Mouse (Mus musculus) hindbrain, embryonic 13.5 days (tissue): ENCODE measurements around the gene Dcaf10. TPM values are rescaled to one million over a fixed set of nuclear protein-coding genes. Genes with fewer than 3 reads are reported as not detected.

Experiments
- ATAC-seq: fragments of 200-750 bp; cut with Nextera tagmentation; 2 replicates; pipeline ENCODE4 v1.8.0; 2017; ENCODE audit warnings: moderate TSS enrichment; ENCODE audit not compliant: low FRiP score
- H3K27ac ChIP-seq: fragments of 300-500 bp; sonication (generic); 2 replicates; pipeline ENCODE4 v1.5.1; 2015; ENCODE audit warnings: inconsistent platforms, mild to moderate bottlenecking, moderate library complexity
- H3K27me3 ChIP-seq: fragments of 300-500 bp; sonication (generic); 2 replicates; pipeline ENCODE4 v1.6.1; 2015; ENCODE audit warnings: mild to moderate bottlenecking, inconsistent platforms
- H3K36me3 ChIP-seq: fragments of 300-500 bp; sonication (generic); 2 replicates; pipeline ENCODE4 v1.6.1; 2015; ENCODE audit warnings: mild to moderate bottlenecking, inconsistent platforms
- H3K4me1 ChIP-seq: fragments of 300-500 bp; sonication (generic); replicated peaks from 2 replicates; pipeline ENCODE4 v1.6.1; 2015; ENCODE audit warnings: inconsistent platforms
- H3K4me2 ChIP-seq: fragments of 300-500 bp; sonication (generic); 2 replicates; pipeline ENCODE4 v1.6.1; 2015; ENCODE audit warnings: inconsistent platforms, mild to moderate bottlenecking, moderate library complexity
- H3K4me3 ChIP-seq: fragments of 300-500 bp; sonication (generic); 2 replicates; pipeline ENCODE4 v1.5.1; 2015; ENCODE audit warnings: mild to moderate bottlenecking, inconsistent platforms
- H3K9ac ChIP-seq: fragments of 300-500 bp; sonication (generic); 2 replicates; pipeline ENCODE4 v1.6.1; 2015; ENCODE audit warnings: mild to moderate bottlenecking, inconsistent platforms
- H3K9me3 ChIP-seq: fragments of 300-500 bp; sonication (generic); 2 replicates; pipeline ENCODE4 v1.6.1; 2016; ENCODE audit warnings: inconsistent platforms
- WGBS: fragments of 180-500 bp; shearing (Covaris S2); methylation state at CpG from one replicate; pipeline ENCODE4 v1.1.7; 2015; 5-methylcytosine and 5-hydroxymethylcytosine counted together
- polyA plus RNA-seq: library from polyadenylated mRNA; unstranded; fragments of >200 nt; fragmentation: Nextera tagmentation; extraction: Ambion mirVana; gene quantifications from 2 replicates; pipeline ENCODE4 v1.2.1, GENCODE M21; 2015

Dcaf10 gene
- polyA plus RNA-seq, 1 experiment from 2014 or later = 8.2 TPM

- no peak overlapping the region for H3K4me2 ChIP-seq
- H3K27ac ChIP-seq = no peak overlapping the region
- no peak for ATAC-seq
- H3K27me3 ChIP-seq = no peaks in the 10 kb centered on the region
- H3K9me3 ChIP-seq = no peaks in the 10 kb centered on the region
- H3K36me3 ChIP-seq = peaks cover 74% of the 10 kb centered on the region
- WGBS = 97% methylated on average over 45 of the region's 45 CpGs
- no peak overlapping the region for H3K9ac ChIP-seq
- H3K4me3 ChIP-seq = no peak overlapping the region
- 0 out of 2 replicates have a peak, but pooled peaks cover 8% of the 10 kb centered on the region for H3K4me1 ChIP-seq
Measured at GRCm38 (mm10) chr4:45399421-45400210, 57.7 kb downstream of the Dcaf10 start.

DNA sequence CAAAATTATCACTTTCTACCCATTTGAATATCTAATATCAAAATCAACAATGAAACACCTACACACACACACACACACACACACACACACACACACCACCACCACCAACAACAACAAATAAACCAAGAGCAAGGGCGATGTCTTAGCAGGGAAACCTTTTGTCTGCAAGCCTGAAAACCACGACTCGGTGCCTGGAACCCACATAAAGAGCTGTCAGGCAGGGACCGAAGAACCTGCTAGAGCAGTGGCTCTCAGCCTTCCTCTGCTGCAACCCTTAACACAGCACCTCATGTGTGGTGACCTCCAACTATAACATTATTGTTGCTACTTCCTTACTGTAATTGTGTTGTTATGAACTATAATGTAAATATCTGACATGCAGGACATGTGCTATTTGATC lies 60.4 kb downstream of the Dcaf10 start:
- no peaks in the 10 kb centered on the region for H3K27me3 ChIP-seq
- no peak overlapping the region for H3K9ac ChIP-seq
- no peak for ATAC-seq
- H3K4me1 ChIP-seq = peaks cover 29% of the 10 kb centered on the region
- peaks cover 66% of the 10 kb centered on the region for H3K36me3 ChIP-seq
- no peak overlapping the region for H3K4me2 ChIP-seq
- H3K27ac ChIP-seq = no peak overlapping the region
- no peaks in the 10 kb centered on the region for H3K9me3 ChIP-seq
- H3K4me3 ChIP-seq = no peak overlapping the region
- 96% methylated on average over 4 of the region's 4 CpGs for WGBS

- Histone ChIP-seq H3K4me2 (no peak overlapping the region), H3K4me1 (peaks cover 36% of the 10 kb centered on the region), H3K36me3 (peaks cover 59% of the 10 kb centered on the region), H3K9me3 (no peaks in the 10 kb centered on the region), H3K27ac (no peak overlapping the region), H3K27me3 (no peaks in the 10 kb centered on the region), H3K4me3 (no peak overlapping the region), H3K9ac (no peak overlapping the region)
- WGBS = 83% methylated on average over 7 of the region's 7 CpGs
- ATAC-seq = no peak
Measured at GRCm38 (mm10) chr4:45402878-45403498, 61.1 kb downstream of the Dcaf10 start.

- H3K9me3 ChIP-seq = no peaks in the 10 kb centered on the region
- H3K36me3 ChIP-seq = peaks cover 54% of the 10 kb centered on the region
- H3K9ac ChIP-seq = no peak overlapping the region
- no peak overlapping the region for H3K4me2 ChIP-seq
- no peaks in the 10 kb centered on the region for H3K27me3 ChIP-seq
- no peak overlapping the region for H3K27ac ChIP-seq
- 93% methylated on average over 7 of the region's 7 CpGs for WGBS
- H3K4me1 ChIP-seq = peaks cover 36% of the 10 kb centered on the region
- no peak overlapping the region for H3K4me3 ChIP-seq
- no peak for ATAC-seq
Measured at GRCm38 (mm10) chr4:45403499-45403878, 61.6 kb downstream of the Dcaf10 start.

DNA sequence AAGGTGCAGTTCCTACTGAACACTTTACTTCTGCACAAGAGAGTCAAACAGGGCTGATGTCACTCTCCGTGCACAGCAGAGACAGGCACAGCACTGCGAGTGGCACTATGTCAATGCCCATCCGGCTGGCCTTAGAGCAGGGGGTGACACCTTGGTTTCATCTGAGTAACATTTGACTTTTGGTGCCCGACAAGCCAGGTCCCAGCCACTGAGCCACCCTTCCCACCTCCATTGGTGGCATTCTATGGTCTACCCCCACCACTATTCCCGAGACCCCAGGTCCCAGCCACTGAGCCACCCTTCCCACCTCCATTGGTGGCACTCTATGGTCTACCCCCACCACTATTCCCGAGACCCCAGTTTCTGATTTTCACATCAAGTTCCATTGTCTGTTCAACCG lies 62.2 kb downstream of the Dcaf10 start:
- Histone ChIP-seq H3K4me2 (no peak overlapping the region), H3K4me1 (peaks cover 38% of the 10 kb centered on the region), H3K9ac (no peak overlapping the region), H3K9me3 (no peaks in the 10 kb centered on the region), H3K27me3 (no peaks in the 10 kb centered on the region), H3K4me3 (no peak overlapping the region), H3K27ac (no peak overlapping the region), H3K36me3 (peaks cover 48% of the 10 kb centered on the region)
- no peak for ATAC-seq
- WGBS = 94% methylated on average over 7 of the region's 7 CpGs

- ATAC-seq = no peak
- Histone ChIP-seq H3K9me3 (no peaks in the 10 kb centered on the region), H3K4me1 (peaks cover 41% of the 10 kb centered on the region), H3K27ac (no peak overlapping the region), H3K4me2 (no peak overlapping the region), H3K4me3 (no peak overlapping the region), H3K36me3 (peaks cover 35% of the 10 kb centered on the region), H3K9ac (peak overlapping the region; percentile 19; the same call in 1 of the 2 replicates), H3K27me3 (no peaks in the 10 kb centered on the region)
- WGBS = 57% methylated on average over 7 of the region's 7 CpGs
Measured at GRCm38 (mm10) chr4:45405315-45405714, 63.4 kb downstream of the Dcaf10 start.

- Histone ChIP-seq H3K27me3 (peaks cover 3% of the 10 kb centered on the region; the same call in 1 of the 2 replicates), H3K36me3 (peaks cover 28% of the 10 kb centered on the region), H3K27ac (peak overlapping the region; percentile 35; the same call in 1 of the 2 replicates), H3K4me1 (peaks cover 41% of the 10 kb centered on the region), H3K9me3 (no peaks in the 10 kb centered on the region), H3K4me2 (peak overlapping the region; percentile 80), H3K4me3 (peak overlapping the region; percentile 94), H3K9ac (peak overlapping the region; percentile 97)
- WGBS = 56% methylated on average over 7 of the region's 7 CpGs
- ATAC-seq = no peak
Measured at GRCm38 (mm10) chr4:45406397-45406796, 64.5 kb downstream of the Dcaf10 start.

DNA sequence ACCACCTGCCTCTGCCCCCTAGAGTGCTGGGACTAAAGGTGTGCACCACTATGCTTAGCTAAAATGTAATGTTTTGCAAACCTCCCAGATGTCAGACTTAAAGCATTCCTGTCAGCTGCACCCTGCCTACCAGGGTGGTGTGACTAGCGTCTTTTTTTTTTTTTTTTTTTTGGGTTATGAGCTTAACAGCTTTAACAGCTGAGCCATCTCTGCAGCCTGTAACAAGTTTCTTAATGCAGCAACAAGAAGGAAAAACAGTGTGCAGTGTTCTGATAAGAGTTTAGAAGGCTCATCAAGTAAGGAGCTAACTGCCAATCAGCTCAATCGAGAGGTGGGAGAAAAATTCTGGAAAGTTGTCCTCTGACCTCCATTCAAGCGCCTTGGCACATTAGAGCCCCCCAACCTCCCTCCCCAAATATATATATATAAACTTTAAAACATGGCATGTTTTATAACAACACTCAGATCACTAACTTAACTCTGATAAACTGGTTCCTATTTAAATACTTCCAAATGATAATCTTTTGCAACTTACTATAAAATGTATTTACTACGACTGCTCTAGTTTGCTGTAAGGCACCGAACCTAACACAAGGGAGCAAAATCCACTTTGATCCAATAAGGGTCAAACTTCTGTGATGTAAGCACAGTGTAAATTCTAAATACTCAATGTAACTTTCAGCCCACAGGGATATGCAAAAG lies 65.3 kb downstream of the Dcaf10 start:
- Histone ChIP-seq H3K4me2 (peak overlapping the region; percentile 80), H3K9me3 (no peaks in the 10 kb centered on the region), H3K9ac (peak overlapping the region; percentile 97), H3K4me3 (peak overlapping the region; percentile 94), H3K27ac (peak overlapping the region; percentile 96), H3K27me3 (peaks cover 8% of the 10 kb centered on the region; the same call in 1 of the 2 replicates), H3K4me1 (peaks cover 41% of the 10 kb centered on the region), H3K36me3 (peaks cover 23% of the 10 kb centered on the region)
- WGBS = 74% methylated on average over 5 of the region's 5 CpGs
- no peak for ATAC-seq

GRCm38 (mm10) chr4:45407703-45408334 lies 65.9 kb downstream of the Dcaf10 start:
- Histone ChIP-seq H3K36me3 (peaks cover 16% of the 10 kb centered on the region), H3K9me3 (no peaks in the 10 kb centered on the region), H3K27ac (peak overlapping the region; percentile 96), H3K27me3 (peaks cover 8% of the 10 kb centered on the region; the same call in 1 of the 2 replicates), H3K4me3 (peak overlapping the region; percentile 94), H3K4me1 (peaks cover 41% of the 10 kb centered on the region), H3K4me2 (peak overlapping the region; percentile 80), H3K9ac (peak overlapping the region; percentile 97)
- 1% methylated on average over 19 of the region's 19 CpGs for WGBS
- peak; percentile 21; the same call in 1 of the 2 replicates for ATAC-seq

DNA sequence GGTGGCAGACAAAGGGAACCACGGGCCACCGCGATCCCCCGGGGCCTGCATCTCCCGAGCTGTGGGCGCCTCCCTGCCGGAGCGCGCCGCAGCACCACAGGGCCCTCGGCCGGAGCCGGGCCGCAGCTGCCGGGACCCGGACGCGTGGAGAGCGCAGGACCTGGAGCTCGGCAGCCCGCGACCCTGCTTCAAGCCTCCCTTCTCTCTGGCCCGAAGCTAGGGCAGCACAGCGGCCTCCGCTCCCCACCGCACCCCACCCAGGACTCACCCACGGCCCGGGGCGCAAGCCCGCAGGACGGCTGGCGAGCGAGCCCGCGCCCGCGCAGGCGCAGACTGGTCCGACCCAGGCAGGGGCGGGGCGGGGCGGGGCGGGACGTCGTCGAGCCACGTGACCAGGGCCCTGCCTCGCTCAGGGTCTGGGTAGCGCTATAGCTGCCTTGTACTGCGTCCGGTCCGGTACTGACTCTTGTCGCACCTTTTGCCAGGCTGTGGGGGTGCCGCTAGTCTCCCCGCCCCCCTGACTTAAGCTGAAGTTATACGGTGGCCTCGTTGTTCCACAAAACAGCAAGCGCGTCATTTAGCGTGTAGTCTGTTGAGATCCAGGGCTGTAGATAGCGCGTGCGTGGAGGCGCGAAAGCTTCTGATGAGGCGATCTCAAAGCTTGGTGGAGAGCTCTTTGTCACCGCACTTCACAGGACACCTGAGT lies 66.7 kb downstream of the Dcaf10 start, which contains the start of gene Slc25a51:
Gene Slc25a51, minus strand, starts transcription at position 340 of the 706 bp plus-strand sequence.
- under 1% methylated on average over 42 of the region's 67 CpGs for WGBS
- H3K4me1 ChIP-seq = peaks cover 35% of the 10 kb centered on the region
- peak; percentile 97 for ATAC-seq

GRCm38 (mm10) chr4:45409270-45409669 lies 67.4 kb downstream of the Dcaf10 start:
- WGBS = 1% methylated on average over 10 of the region's 10 CpGs
- H3K27ac ChIP-seq = peak overlapping the region; percentile 96
- H3K4me1 ChIP-seq = peaks cover 34% of the 10 kb centered on the region
- peaks cover 3% of the 10 kb centered on the region for H3K36me3 ChIP-seq
- H3K9me3 ChIP-seq = no peaks in the 10 kb centered on the region
- peak overlapping the region; percentile 80 for H3K4me2 ChIP-seq
- H3K4me3 ChIP-seq = peak overlapping the region; percentile 94
- peak overlapping the region; percentile 97 for H3K9ac ChIP-seq
- H3K27me3 ChIP-seq = peaks cover 8% of the 10 kb centered on the region; the same call in 1 of the 2 replicates
- ATAC-seq = peak; percentile 57

More for the DNA sequence above, 66.7 kb downstream of the Dcaf10 start, which contains the start of gene Slc25a51:
- Histone ChIP-seq H3K27ac (peak within 1 kb of the TSS; percentile 96), H3K36me3 (peaks cover 10% of the 10 kb centered on the region), H3K27me3 (peaks cover 8% of the 10 kb centered on the region; the same call in 1 of the 2 replicates), H3K4me2 (peak within 1 kb of the TSS; percentile 80), H3K9ac (peak within 1 kb of the TSS; percentile 97), H3K4me3 (peak within 1 kb of the TSS; percentile 94), H3K9me3 (no peaks in the 10 kb centered on the region)
